Mouse (Mus musculus) intestine, embryonic 14.5 days (tissue): ENCODE results near the gene Mypop. TPM values are rescaled to one million over a fixed set of nuclear protein-coding genes. Genes with fewer than 3 reads are reported as not detected.
A peak's percentile ranks its signal among the peaks of the same experiment; 100 is the strongest.

ENCODE experiments used
- ATAC-seq: fragments of 200-750 bp; cut with Nextera tagmentation; replicated peaks from 2 replicates; pipeline ENCODE4 v1.8.0; 2017; ENCODE audit warnings: low read depth, moderate number of reproducible peaks, moderate TSS enrichment, moderate library complexity; ENCODE audit not compliant: low FRiP score, low TSS enrichment
- DNase-seq: peaks from one replicate; pipeline ENCODE4 v3.0.0-alpha.2; 2018; ENCODE audit warnings: low spot score
- H3K27ac ChIP-seq: fragments of 300-500 bp; sonication (generic); 2 replicates; pipeline ENCODE4 v1.5.1; 2014; ENCODE audit warnings: low read depth, mild to moderate bottlenecking, control low read depth
- H3K27me3 ChIP-seq: fragments of 300-500 bp; sonication (generic); replicated peaks from 2 replicates; pipeline ENCODE4 v1.6.1; 2014; ENCODE audit warnings: low read length, control low read depth; ENCODE audit not compliant: control insufficient read depth, insufficient read depth
- H3K36me3 ChIP-seq: fragments of 300-500 bp; sonication (generic); 2 replicates; pipeline ENCODE4 v1.6.1; 2014; ENCODE audit warnings: low read length, control low read depth; ENCODE audit not compliant: control insufficient read depth, insufficient read depth
- H3K4me1 ChIP-seq: fragments of 300-500 bp; sonication (generic); replicated peaks from 2 replicates; pipeline ENCODE4 v1.6.1; 2014; ENCODE audit warnings: low read length, control low read depth, mixed read lengths; ENCODE audit not compliant: control insufficient read depth, insufficient read depth
- H3K4me2 ChIP-seq: fragments of 300-500 bp; sonication (generic); 2 replicates; pipeline ENCODE4 v1.6.1; 2014; ENCODE audit warnings: low read length
- H3K4me3 ChIP-seq: fragments of 300-500 bp; sonication (generic); 2 replicates; pipeline ENCODE4 v1.5.1; 2014; ENCODE audit warnings: low read depth, low read length, control low read depth, mixed read lengths
- H3K9ac ChIP-seq: fragments of 300-500 bp; sonication (generic); 2 replicates; pipeline ENCODE4 v1.6.1; 2014; ENCODE audit warnings: mild to moderate bottlenecking, low read length
- H3K9me3 ChIP-seq: fragments of 300-500 bp; sonication (generic); 2 replicates; pipeline ENCODE4 v1.6.1; 2016; ENCODE audit warnings: low read length, control low read depth; ENCODE audit not compliant: control insufficient read depth
- WGBS: fragments of 180-500 bp; shearing (Covaris S2); extraction: QIAGEN DNeasy Blood & Tissue Kit; methylation state at CpG from one replicate; pipeline ENCODE4 v1.1.7; 2014; 5-methylcytosine and 5-hydroxymethylcytosine counted together
- polyA plus RNA-seq: library from polyadenylated mRNA; unstranded; fragments of >200 nt; fragmentation: Nextera tagmentation; extraction: Ambion mirVana; gene quantifications from 2 replicates; pipeline ENCODE4 v1.2.1, GENCODE M21; 2014

The Mypop gene
- polyA plus RNA-seq, 1 experiment from 2014 or later, result 3.2 TPM

DNA sequence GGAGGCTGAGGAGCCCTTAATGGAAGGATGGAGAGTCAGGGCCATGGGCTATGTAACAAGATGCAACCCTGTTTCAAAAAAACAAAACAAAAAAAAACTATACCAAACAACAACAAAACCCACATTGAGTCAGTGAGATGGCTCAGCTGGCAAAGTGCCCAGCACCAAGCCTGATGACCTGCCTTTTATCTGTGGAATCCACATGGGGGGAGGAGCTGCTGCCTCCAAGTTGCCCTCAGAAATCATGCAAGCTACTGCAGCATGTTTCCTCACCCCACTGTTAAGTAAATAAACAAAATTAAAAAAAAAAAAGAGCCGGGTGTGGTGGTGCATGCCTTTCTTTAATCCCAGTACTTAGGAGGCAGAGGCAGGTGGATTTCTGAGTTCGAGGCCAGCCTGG, 4.5 kb upstream of the Mypop start:
- Histone ChIP-seq H3K36me3 (no peaks in the 10 kb centered on the region), H3K9ac (no peak overlapping the region), H3K4me1 (peaks cover 7% of the 10 kb centered on the region), H3K9me3 (no peaks in the 10 kb centered on the region), H3K27me3 (peaks cover 6% of the 10 kb centered on the region), H3K4me3 (no peak overlapping the region), H3K4me2 (no peak overlapping the region), H3K27ac (no peak overlapping the region)
- ATAC-seq (no peak), DNase-seq (no peak)
- WGBS, result 65% methylated on average over 2 of the region's 2 CpGs

DNA sequence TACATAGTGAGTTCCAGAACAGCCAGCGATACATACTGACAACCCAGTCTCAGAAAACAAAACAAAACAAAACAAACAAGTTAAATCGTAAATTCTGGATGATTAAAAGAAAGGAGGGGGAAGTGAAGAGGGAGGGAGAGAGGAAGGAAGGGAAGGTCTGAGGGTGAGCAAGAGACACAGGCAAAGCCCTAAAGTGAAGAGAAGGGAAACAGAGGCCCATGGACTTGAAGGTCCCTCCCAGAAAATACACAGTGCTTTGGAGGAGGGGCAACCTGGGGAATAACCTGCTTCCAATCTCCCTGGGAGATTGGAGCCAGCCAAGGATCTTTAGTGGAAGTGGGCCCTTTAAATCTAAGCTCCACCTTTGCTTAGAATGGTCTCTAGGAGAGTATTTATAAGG, 3.9 kb upstream of the Mypop start, which contains the start of gene Nanos2:
Gene Nanos2, plus strand, starts transcription at position 301 of the 400 bp plus-strand sequence.
- H3K9ac ChIP-seq, result no peak within 1 kb of the TSS
- H3K4me1 ChIP-seq, result peaks cover 9% of the 10 kb centered on the region

DNA sequence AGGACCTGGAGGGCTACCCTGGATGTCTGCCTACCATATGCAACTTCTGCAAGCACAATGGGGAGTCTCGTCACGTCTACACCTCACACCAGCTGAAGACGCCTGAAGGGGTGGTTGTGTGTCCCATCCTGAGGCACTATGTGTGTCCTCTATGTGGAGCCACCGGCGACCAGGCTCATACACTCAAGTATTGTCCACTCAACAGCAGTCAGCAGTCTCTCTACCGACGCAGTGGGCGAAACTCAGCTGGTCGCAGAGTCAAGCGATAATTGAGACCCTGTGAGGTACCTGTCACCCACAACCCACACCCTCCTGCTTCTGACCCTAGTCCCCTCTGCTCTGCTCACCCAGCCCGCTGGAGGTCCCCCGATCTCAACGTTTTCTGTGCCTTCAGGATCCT, 3.3 kb upstream of the Mypop start:
- ATAC-seq (no peak), DNase-seq (no peak)
- H3K4me1 ChIP-seq, result peaks cover 9% of the 10 kb centered on the region
- no peaks in the 10 kb centered on the region for H3K9me3 ChIP-seq
- no peaks in the 10 kb centered on the region for H3K36me3 ChIP-seq
- H3K9ac ChIP-seq, result no peak overlapping the region
- H3K27ac ChIP-seq, result no peak overlapping the region
- no peak overlapping the region for H3K4me2 ChIP-seq
- H3K4me3 ChIP-seq, result no peak overlapping the region
- peaks cover 19% of the 10 kb centered on the region for H3K27me3 ChIP-seq
- 76% methylated on average over 13 of the region's 13 CpGs for WGBS

More for the DNA sequence above, 3.9 kb upstream of the Mypop start, which contains the start of gene Nanos2:
- Histone ChIP-seq H3K27ac (no peak within 1 kb of the TSS), H3K4me2 (no peak within 1 kb of the TSS), H3K36me3 (no peaks in the 10 kb centered on the region), H3K4me3 (no peak within 1 kb of the TSS), H3K9me3 (no peaks in the 10 kb centered on the region), H3K27me3 (peaks cover 12% of the 10 kb centered on the region)
- DNase-seq, result no peak
- 43% methylated on average over 2 of the region's 2 CpGs for WGBS
- no peak for ATAC-seq

DNA sequence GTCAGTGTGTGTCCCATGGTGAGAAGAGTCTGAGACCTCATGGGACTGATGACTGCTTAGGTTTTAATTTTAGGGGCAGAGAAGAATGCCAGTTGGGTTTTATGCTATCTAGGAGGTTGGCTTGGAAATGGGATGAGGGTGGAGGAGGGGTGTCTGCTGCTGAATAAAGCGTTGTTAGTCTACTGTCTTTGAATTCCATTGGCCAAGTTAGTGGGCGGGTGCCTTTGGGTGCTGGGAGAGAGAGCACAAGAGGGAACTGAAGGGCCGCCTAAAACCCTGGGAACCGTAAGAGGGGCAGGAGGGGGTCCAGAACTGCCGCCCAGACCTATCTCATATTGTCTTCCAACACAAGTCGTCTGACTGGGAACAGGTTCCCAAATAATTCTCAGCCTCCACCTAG, 2.3 kb upstream of the Mypop start:
- H3K36me3 ChIP-seq, result no peaks in the 10 kb centered on the region
- H3K27me3 ChIP-seq, result peaks cover 29% of the 10 kb centered on the region
- DNase-seq (no peak), ATAC-seq (no peak)
- H3K4me3 ChIP-seq, result no peak overlapping the region
- H3K9ac ChIP-seq, result no peak overlapping the region
- no peaks in the 10 kb centered on the region for H3K9me3 ChIP-seq
- WGBS, result 74% methylated on average over 6 of the region's 6 CpGs
- H3K4me1 ChIP-seq, result peaks cover 9% of the 10 kb centered on the region
- H3K27ac ChIP-seq, result no peak overlapping the region
- H3K4me2 ChIP-seq, result no peak overlapping the region

DNA sequence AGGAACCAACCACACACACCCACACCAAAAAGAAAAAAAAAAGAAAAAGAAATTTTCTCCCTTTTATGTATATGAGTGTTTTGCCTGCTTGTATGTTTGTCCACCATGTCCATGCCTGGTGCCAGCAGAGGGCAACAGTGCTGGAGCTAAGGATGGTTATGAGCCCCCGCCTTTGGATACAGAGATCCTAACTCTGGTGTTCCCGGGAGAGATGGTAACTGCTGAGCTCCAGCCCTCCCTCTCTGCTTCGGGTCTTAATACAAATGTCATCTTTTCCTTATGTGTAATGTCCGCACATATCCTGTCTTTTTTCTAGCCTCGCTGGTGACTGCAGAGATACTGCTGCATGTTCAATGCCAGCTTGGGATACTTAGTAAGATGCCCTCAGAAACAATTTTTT, 1.1 kb upstream of the Mypop start:
- Histone ChIP-seq H3K9me3 (no peaks in the 10 kb centered on the region), H3K9ac (peak overlapping the region; percentile 27)
- WGBS, result 9% methylated on average over 5 of the region's 5 CpGs

DNA sequence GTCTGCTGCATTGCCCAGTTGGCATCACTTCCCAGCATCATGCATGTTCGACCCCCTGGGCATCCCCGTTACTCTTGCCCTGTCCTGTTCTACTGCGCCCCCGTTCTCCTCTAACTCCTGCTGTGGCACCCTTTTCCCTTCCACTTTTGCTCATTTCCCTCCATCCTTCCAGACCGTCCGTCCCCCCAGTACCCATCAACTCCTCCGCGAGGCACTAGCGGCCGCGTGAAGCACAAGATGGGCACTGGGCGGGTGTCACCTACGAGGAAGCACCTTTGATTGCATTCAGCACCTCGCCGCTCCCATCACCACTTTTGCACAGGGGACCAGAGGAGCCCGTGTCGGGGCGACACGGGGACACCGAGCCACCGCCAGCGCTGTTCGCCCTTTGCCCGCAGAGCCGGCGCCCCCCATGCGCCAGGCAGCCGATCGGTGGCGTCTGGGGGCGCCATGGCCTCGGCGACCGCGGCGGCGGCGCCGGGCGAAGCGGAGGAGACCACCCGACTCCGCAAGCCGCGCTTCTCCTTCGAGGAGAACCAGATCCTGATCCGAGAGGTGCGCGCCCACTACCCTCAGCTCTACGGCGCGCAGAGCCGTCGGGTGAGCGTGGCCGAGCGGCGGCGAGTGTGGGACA, 732 bp downstream of the Mypop start:
- peak overlapping the region; percentile 51 for H3K4me3 ChIP-seq
- H3K9ac ChIP-seq, result peak overlapping the region; percentile 42
- H3K4me1 ChIP-seq, result peaks cover 9% of the 10 kb centered on the region
- H3K9me3 ChIP-seq, result no peaks in the 10 kb centered on the region
- peaks cover 15% of the 10 kb centered on the region; the same call in 1 of the 2 replicates for H3K36me3 ChIP-seq
- peaks cover 29% of the 10 kb centered on the region for H3K27me3 ChIP-seq
- peak overlapping the region; percentile 81 for H3K4me2 ChIP-seq
- DNase-seq (peak; percentile 71), ATAC-seq (0 out of 2 replicates have a peak, but pooled peaks have one; percentile 17)
- H3K27ac ChIP-seq, result no peak overlapping the region
- under 1% methylated on average over 58 of the region's 59 CpGs for WGBS

More for the DNA sequence above, 1.1 kb upstream of the Mypop start:
- ATAC-seq, result no peak
- Histone ChIP-seq H3K27me3 (peaks cover 29% of the 10 kb centered on the region), H3K4me2 (peak overlapping the region; percentile 81), H3K27ac (peak overlapping the region; percentile 74; the same call in 1 of the 2 replicates), H3K4me3 (peak overlapping the region; percentile 51), H3K4me1 (peaks cover 9% of the 10 kb centered on the region), H3K36me3 (no peaks in the 10 kb centered on the region)
- DNase-seq, result no peak

DNA sequence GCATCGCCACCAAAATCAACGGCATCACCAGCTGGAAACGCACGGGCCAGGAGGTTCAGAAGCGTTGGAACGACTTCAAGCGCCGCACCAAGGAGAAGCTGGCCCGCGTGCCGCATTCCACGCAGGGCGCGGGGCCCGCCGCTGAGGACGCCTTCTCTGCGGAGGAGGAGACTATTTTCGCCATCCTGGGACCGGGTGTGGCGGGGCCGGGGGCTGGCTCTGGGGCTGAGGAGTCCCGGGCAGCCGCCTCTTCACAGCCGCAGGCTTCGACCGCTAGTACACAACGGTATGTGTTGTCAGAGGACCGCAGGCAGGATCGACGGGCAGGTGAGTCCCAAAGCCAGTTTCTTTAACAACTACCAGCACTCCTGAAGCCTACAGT, 1.2 kb downstream of the Mypop start:
- no peaks in the 10 kb centered on the region for H3K9me3 ChIP-seq
- H3K36me3 ChIP-seq, result peaks cover 16% of the 10 kb centered on the region; the same call in 1 of the 2 replicates
- DNase-seq (no peak), ATAC-seq (no peak)
- H3K4me2 ChIP-seq, result peak overlapping the region; percentile 81
- H3K4me1 ChIP-seq, result peaks cover 9% of the 10 kb centered on the region
- H3K27me3 ChIP-seq, result peaks cover 29% of the 10 kb centered on the region
- peak overlapping the region; percentile 42 for H3K9ac ChIP-seq
- H3K27ac ChIP-seq, result no peak overlapping the region
- peak overlapping the region; percentile 51 for H3K4me3 ChIP-seq
- 3% methylated on average over 31 of the region's 31 CpGs for WGBS

DNA sequence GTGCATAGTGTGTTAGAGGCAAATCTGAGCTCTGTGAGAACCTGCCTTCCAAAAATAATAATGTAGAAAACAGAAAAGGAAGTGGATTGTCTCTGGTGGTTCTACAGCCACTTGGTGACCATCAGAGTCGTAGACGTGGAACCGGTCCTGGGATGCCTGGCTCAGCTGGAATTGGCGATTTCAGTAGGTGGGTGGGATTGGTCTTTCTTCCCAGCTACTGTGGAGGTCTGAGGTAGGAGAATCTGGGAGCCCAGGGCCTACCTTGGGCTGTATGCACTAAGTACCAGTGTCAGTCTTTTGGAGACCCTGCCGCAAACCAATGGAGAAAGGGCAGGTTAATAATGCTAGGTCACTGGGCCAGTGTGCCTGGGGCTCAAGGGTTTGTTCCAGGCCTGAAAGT, 2.0 kb downstream of the Mypop start:
- Histone ChIP-seq H3K36me3 (peaks cover 16% of the 10 kb centered on the region; the same call in 1 of the 2 replicates), H3K4me1 (peaks cover 9% of the 10 kb centered on the region), H3K4me3 (no peak overlapping the region), H3K4me2 (no peak overlapping the region), H3K27ac (no peak overlapping the region), H3K9ac (no peak overlapping the region), H3K27me3 (peaks cover 25% of the 10 kb centered on the region), H3K9me3 (no peaks in the 10 kb centered on the region)
- DNase-seq, result no peak
- WGBS, result 86% methylated on average over 5 of the region's 5 CpGs
- ATAC-seq, result no peak

DNA sequence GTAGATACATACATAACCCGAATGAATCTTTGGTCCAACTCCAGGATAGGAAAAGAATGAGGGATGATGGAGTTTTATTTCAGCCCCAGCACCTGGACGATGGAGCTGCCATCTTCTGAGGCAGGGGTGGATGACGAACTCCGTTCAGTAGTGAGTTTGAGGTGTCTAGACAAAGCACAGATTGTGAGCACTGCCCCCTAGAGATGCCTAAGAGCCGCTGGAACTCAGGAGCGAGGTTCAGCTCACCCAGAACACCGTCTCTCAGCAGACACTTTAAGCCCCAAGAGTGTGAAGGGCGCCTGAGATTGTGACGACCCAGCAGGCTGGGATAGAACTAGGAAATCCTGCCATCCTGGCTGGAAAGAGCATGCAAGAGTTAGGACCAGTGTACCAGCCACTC, 7.8 kb downstream of the Mypop start:
- Histone ChIP-seq H3K4me2 (no peak overlapping the region), H3K9ac (no peak overlapping the region), H3K4me1 (peaks cover 17% of the 10 kb centered on the region), H3K9me3 (no peaks in the 10 kb centered on the region), H3K36me3 (peaks cover 16% of the 10 kb centered on the region; the same call in 1 of the 2 replicates), H3K4me3 (no peak overlapping the region), H3K27ac (no peak overlapping the region), H3K27me3 (no peaks in the 10 kb centered on the region; the same call in 1 of the 2 replicates)
- ATAC-seq (no peak), DNase-seq (no peak)
- WGBS, result 48% methylated on average over 9 of the region's 9 CpGs
